Mouse (Mus musculus) CH12.LX (cell line): ENCODE data around the gene Wnt11.

Source experiments
- CHD2 ChIP-seq: IDR thresholded peaks from 2 replicates; pipeline ENCODE4 v1.6.1; 2011; ENCODE audit warnings: low read length, improper control_type of control experiment
- CTCF ChIP-seq, 2 experiments: IDR thresholded peaks in 1 of 2; conservative IDR thresholded peaks in 1 of 2; 2 replicates each; pipeline ENCODE4 v1.5.1; 2011 to 2012; ENCODE audit warnings: low read depth in 2 of 2, low read length in 2 of 2, improper control_type of control experiment in 1 of 2, inconsistent platforms in 1 of 2, mild to moderate bottlenecking in 1 of 2, moderate library complexity in 1 of 2
- E2F4 ChIP-seq: IDR thresholded peaks from 2 replicates; pipeline ENCODE4 v1.6.1; 2011; ENCODE audit warnings: low read depth, low read length, improper control_type of control experiment; ENCODE audit not compliant: insufficient replicate concordance
- ETS1 ChIP-seq: conservative IDR thresholded peaks from 2 replicates; pipeline ENCODE4 v1.6.1; 2012; ENCODE audit warnings: low read depth, mild to moderate bottlenecking, inconsistent platforms, low read length, improper control_type of control experiment, moderate library complexity
- MAFK ChIP-seq: IDR thresholded peaks from 2 replicates; pipeline ENCODE4 v1.6.1; 2011; ENCODE audit warnings: low read length, improper control_type of control experiment; ENCODE audit not compliant: insufficient replicate concordance
- MAZ ChIP-seq: IDR thresholded peaks from 2 replicates; pipeline ENCODE4 v1.6.1; 2012; ENCODE audit warnings: low read depth, mild to moderate bottlenecking, inconsistent platforms, low read length, improper control_type of control experiment, moderate library complexity
- MYC ChIP-seq: IDR thresholded peaks from 2 replicates; pipeline ENCODE4 v1.6.1; 2011; ENCODE audit warnings: low read depth, mild to moderate bottlenecking, improper control_type of control experiment, low read length
- POLR2A ChIP-seq: IDR thresholded peaks from 2 replicates; pipeline ENCODE4 v1.6.1; 2011; ENCODE audit warnings: low read depth, mild to moderate bottlenecking, improper control_type of control experiment, low read length
- POLR2AphosphoS2 ChIP-seq: IDR thresholded peaks from 2 replicates; pipeline ENCODE4 v1.6.1; 2011; ENCODE audit warnings: low read depth, low read length, improper control_type of control experiment
- UBTF ChIP-seq: IDR thresholded peaks from 2 replicates; pipeline ENCODE4 v1.6.1; 2012; ENCODE audit warnings: low read depth, mild to moderate bottlenecking, inconsistent platforms, low read length, improper control_type of control experiment, moderate library complexity
- USF2 ChIP-seq: conservative IDR thresholded peaks from 2 replicates; pipeline ENCODE4 v1.6.1; 2011; ENCODE audit warnings: low read depth, low read length, improper control_type of control experiment
- ZMIZ1 ChIP-seq: IDR thresholded peaks from 2 replicates; pipeline ENCODE4 v1.6.1; 2012; ENCODE audit warnings: low read depth, mild to moderate bottlenecking, inconsistent platforms, low read length, improper control_type of control experiment

DNA sequence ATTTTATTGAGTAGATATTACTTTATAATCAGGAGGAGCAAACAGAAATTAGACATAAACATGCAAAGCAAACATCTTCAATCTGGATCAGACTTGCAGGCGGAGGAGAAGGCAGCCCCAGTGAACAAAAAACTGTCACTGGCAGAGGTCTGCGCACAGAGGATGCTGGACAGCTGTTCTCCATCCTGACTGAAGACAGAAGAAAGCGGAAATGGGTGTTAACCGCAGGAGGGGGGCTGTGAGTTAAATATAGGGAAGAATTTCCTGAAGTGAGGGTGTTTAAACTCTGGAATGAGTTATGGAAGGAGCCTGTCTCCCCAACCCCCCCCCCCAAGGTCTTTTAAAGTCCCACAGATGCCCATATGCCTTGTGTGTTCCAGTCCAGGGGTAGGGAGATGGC is 64.9 kb downstream of the Wnt11 start:
- TF ChIP-seq CTCF (conservative IDR thresholded peaks at IDR 0.05 in 1 of 2, IDR thresholded peaks at IDR 0.05 in 1 of 2; ENCODE audit: low read depth in 2 of 2, low read length in 2 of 2) (no peak), POLR2A (no peak), MYC (no peak), UBTF (no peak), MAZ (no peak), CHD2 (no peak), E2F4 (no peak), ZMIZ1 (no peak), ETS1 (no peak), POLR2AphosphoS2 (no peak), USF2 (no peak), MAFK (no peak)
